Mouse (Mus musculus) ES-E14 (cell line): ENCODE results near the gene Dlgap5.

Experiments used
- CHD2 ChIP-seq: IDR thresholded peaks from 2 replicates; pipeline ENCODE4 v1.6.1; 2014; ENCODE audit warnings: mild to moderate bottlenecking, low read depth, low read length, inconsistent platforms
- MAFK ChIP-seq: IDR thresholded peaks from 2 replicates; pipeline ENCODE4 v1.6.1; 2014; ENCODE audit warnings: mild to moderate bottlenecking, low read depth, low read length, inconsistent platforms; ENCODE audit not compliant: insufficient read depth
- ZC3H11A ChIP-seq: IDR thresholded peaks from 2 replicates; pipeline ENCODE4 v1.6.1; 2012; ENCODE audit warnings: low read depth, mild to moderate bottlenecking, inconsistent platforms, low read length, borderline replicate concordance
- ZNF384 ChIP-seq: IDR thresholded peaks from 2 replicates; pipeline ENCODE4 v1.6.1; 2012; ENCODE audit warnings: low read depth, low read length, inconsistent platforms

- no peak for TF ChIP-seq CHD2
- no peak for TF ChIP-seq ZC3H11A
- TF ChIP-seq MAFK: no peak
- no peak for TF ChIP-seq ZNF384
These were observed 77.8 kb downstream of the Dlgap5 start for GRCm38 (mm10) chr14:47340231-47340925.
